Mouse (Mus musculus) CH12.LX (cell line): ENCODE measurements at regions not wholly inside any gene's neighbourhood (a gene's known extent, or its start where the extent isn't known, plus 50 kb on each side); places are given as distances from the start of the nearest gene placed in this dataset.

Source experiments
- DNase-seq: peaks from one replicate; pipeline ENCODE4 v3.0.0-alpha.2; 2013; ENCODE audit errors: extremely low read depth
- H3K27ac ChIP-seq: 2 replicates; pipeline ENCODE4 v1.5.1; 2012; ENCODE audit warnings: low read depth, mild to moderate bottlenecking, control low read depth, moderate library complexity; ENCODE audit not compliant: insufficient read depth
- H3K27me3 ChIP-seq: replicated peaks from 2 replicates; pipeline ENCODE3; 2012; ENCODE audit warnings: inconsistent platforms
- H3K36me3 ChIP-seq, 2 experiments: replicated peaks in 1 of 2; 2 replicates each; pipeline versions ENCODE3 to v1.6.1; 2012; ENCODE audit warnings: inconsistent platforms in 1 of 2, low read length in 1 of 2, mild to moderate bottlenecking in 1 of 2, mixed read lengths in 1 of 2, moderate library complexity in 1 of 2; ENCODE audit not compliant: control insufficient read depth in 1 of 2, insufficient read depth in 1 of 2
- H3K4me1 ChIP-seq, 2 experiments: 2 replicates each; pipeline ENCODE4 v1.6.1; 2012; ENCODE audit warnings: inconsistent platforms in 1 of 2, moderate library complexity in 1 of 2; ENCODE audit not compliant: insufficient read depth in 2 of 2, control insufficient read depth in 1 of 2
- H3K4me2 ChIP-seq: 2 replicates; pipeline ENCODE4 v1.6.1; 2012; ENCODE audit warnings: low read depth, mild to moderate bottlenecking, control low read depth; ENCODE audit not compliant: poor library complexity, insufficient read depth, severe bottlenecking
- H3K4me3 ChIP-seq, 3 experiments: fragments of 150-350 bp in 1 of 3; sonication (generic) in 1 of 3; replicated peaks in 1 of 3; 2 replicates each; pipeline versions ENCODE3 to v1.5.1; 2011 to 2012; ENCODE audit warnings: low read depth in 2 of 3, low read length in 2 of 3, mild to moderate bottlenecking in 2 of 3, moderate library complexity in 2 of 3, control low read depth in 1 of 3, improper control_type of control experiment in 1 of 3, inconsistent platforms in 1 of 3, mixed read lengths in 1 of 3; ENCODE audit not compliant: poor library complexity in 1 of 3
- H3K79me2 ChIP-seq: replicated peaks from 2 replicates; pipeline ENCODE4 v1.6.1; 2012; ENCODE audit warnings: mild to moderate bottlenecking, moderate library complexity; ENCODE audit not compliant: control insufficient read depth, poor library complexity, insufficient read depth, severe bottlenecking; ENCODE audit errors: extremely low read depth
- H3K9ac ChIP-seq: 2 replicates; pipeline ENCODE4 v1.6.1; 2012; ENCODE audit warnings: low read depth, mild to moderate bottlenecking, control low read depth, moderate library complexity; ENCODE audit not compliant: insufficient read depth
- H3K9me3 ChIP-seq: replicated peaks from 2 replicates; pipeline ENCODE3; 2012; ENCODE audit warnings: low read length, inconsistent platforms, mixed read lengths
- BHLHE40 ChIP-seq: IDR thresholded peaks from 2 replicates; pipeline ENCODE4 v1.6.1; 2011; ENCODE audit warnings: mild to moderate bottlenecking, low read depth, low read length, improper control_type of control experiment
- CHD1 ChIP-seq: IDR thresholded peaks from 2 replicates; pipeline ENCODE4 v1.6.1; 2012; ENCODE audit warnings: low read depth, low read length, improper control_type of control experiment, inconsistent platforms
- GABPA ChIP-seq: IDR thresholded peaks from 2 replicates; pipeline ENCODE4 v1.6.1; 2012; ENCODE audit warnings: low read depth, low read length, improper control_type of control experiment, inconsistent platforms; ENCODE audit not compliant: insufficient replicate concordance
- HCFC1 ChIP-seq: IDR thresholded peaks from 2 replicates; pipeline ENCODE4 v1.6.1; 2012; ENCODE audit warnings: low read depth, mild to moderate bottlenecking, inconsistent platforms, low read length, improper control_type of control experiment
- JUND ChIP-seq: conservative IDR thresholded peaks from 2 replicates; pipeline ENCODE4 v1.6.1; 2011; ENCODE audit warnings: low read depth, low read length, improper control_type of control experiment
- MAFK ChIP-seq: IDR thresholded peaks from 2 replicates; pipeline ENCODE4 v1.6.1; 2011; ENCODE audit warnings: low read length, improper control_type of control experiment; ENCODE audit not compliant: insufficient replicate concordance
- MAX ChIP-seq: IDR thresholded peaks from 2 replicates; pipeline ENCODE4 v1.6.1; 2011; ENCODE audit warnings: low read length, improper control_type of control experiment
- MXI1 ChIP-seq: IDR thresholded peaks from 2 replicates; pipeline ENCODE4 v1.6.1; 2011; ENCODE audit warnings: mild to moderate bottlenecking, low read depth, low read length, improper control_type of control experiment
- MYC ChIP-seq: IDR thresholded peaks from 2 replicates; pipeline ENCODE4 v1.6.1; 2011; ENCODE audit warnings: low read depth, mild to moderate bottlenecking, improper control_type of control experiment, low read length
- PAX5 ChIP-seq: IDR thresholded peaks from 2 replicates; pipeline ENCODE4 v1.6.1; 2012; ENCODE audit warnings: low read length, inconsistent platforms, mixed read lengths
- SIN3A ChIP-seq: IDR thresholded peaks from 2 replicates; pipeline ENCODE4 v1.6.1; 2012; ENCODE audit warnings: low read length, improper control_type of control experiment, inconsistent platforms
- TBP ChIP-seq: conservative IDR thresholded peaks from 2 replicates; pipeline ENCODE4 v1.6.1; 2011; ENCODE audit warnings: low read depth, low read length, improper control_type of control experiment
- TCF12 ChIP-seq: IDR thresholded peaks from 2 replicates; pipeline ENCODE4 v1.6.1; 2014; ENCODE audit warnings: low read depth, mild to moderate bottlenecking, inconsistent platforms, low read length, improper control_type of control experiment
- UBTF ChIP-seq: IDR thresholded peaks from 2 replicates; pipeline ENCODE4 v1.6.1; 2012; ENCODE audit warnings: low read depth, mild to moderate bottlenecking, inconsistent platforms, low read length, improper control_type of control experiment, moderate library complexity
- ZC3H11A ChIP-seq: IDR thresholded peaks from 2 replicates; pipeline ENCODE4 v1.6.1; 2012; ENCODE audit warnings: low read depth, mild to moderate bottlenecking, inconsistent platforms, low read length, improper control_type of control experiment
- ZKSCAN1 ChIP-seq: IDR thresholded peaks from 2 replicates; pipeline ENCODE4 v1.6.1; 2012; ENCODE audit warnings: low read depth, inconsistent platforms, low read length, improper control_type of control experiment, borderline replicate concordance
- ZMIZ1 ChIP-seq: IDR thresholded peaks from 2 replicates; pipeline ENCODE4 v1.6.1; 2012; ENCODE audit warnings: low read depth, mild to moderate bottlenecking, inconsistent platforms, low read length, improper control_type of control experiment
- dilution Hi-C: fragments of 300-500 bp; cut with MboI; formaldehyde crosslinking; loops from 2 replicates; pipeline ENCODE4 v1.14.3; 2020; ENCODE audit warnings: low sequenced_read_pairs; ENCODE audit not compliant: extremely low pct_unique_long_range_greater_than_20kb, extremely low pct_ligation_motif_present
- in situ Hi-C: fragments of 300-500 bp; cut with MboI; formaldehyde crosslinking; loops from 3 replicates; pipeline ENCODE4 v1.14.3; 2019; ENCODE audit warnings: low sequenced_read_pairs, low pct_ligation_motif_present, low pct_unique_long_range_greater_than_20kb, mixed read lengths

GRCm38 (mm10) chr7:117161193-117161908 is 219.4 kb upstream of the Xylt1 start:
- Histone ChIP-seq H3K27ac (no peak overlapping the region), H3K79me2 (no peaks in the 10 kb centered on the region), H3K4me1 (no peaks in the 10 kb centered on the region), H3K4me2 (no peak overlapping the region), H3K9me3 (no peaks in the 10 kb centered on the region), H3K4me3 (no peak overlapping the region), H3K36me3 (no peaks in the 10 kb centered on the region)
- TF ChIP-seq MYC, result no peak
- no peak for TF ChIP-seq MXI1
- TF ChIP-seq TBP, result no peak
- TF ChIP-seq JUND, result no peak
- no peak for TF ChIP-seq ZC3H11A
- TF ChIP-seq MAFK, result no peak
- no peak for TF ChIP-seq HCFC1
- no peak for TF ChIP-seq ZMIZ1
- TF ChIP-seq GABPA, result no peak
- TF ChIP-seq PAX5, result no peak
- no peak for TF ChIP-seq UBTF
- TF ChIP-seq CHD1, result no peak
- no peak for TF ChIP-seq SIN3A
- TF ChIP-seq ZKSCAN1, result no peak
- TF ChIP-seq TCF12, result no peak
- TF ChIP-seq, all 38 proteins: peak for 0
- H3K27me3 ChIP-seq, result peaks cover 2% of the 10 kb centered on the region
- dilution Hi-C loops, result no loop called here
- DNase-seq, result no peak
- H3K9ac ChIP-seq, result no peak overlapping the region
- in situ Hi-C loops, result no loop called here

GRCm38 (mm10) chr7:117174811-117175422 is 205.9 kb upstream of the Xylt1 start:
- H3K9ac ChIP-seq, result no peak overlapping the region
- H3K36me3 ChIP-seq, result no peaks in the 10 kb centered on the region
- TF ChIP-seq MAX (no peak), ZKSCAN1 (no peak), BHLHE40 (no peak), MAFK (no peak)
- dilution Hi-C loops, result no loop called here
- H3K9me3 ChIP-seq, result peaks cover 3% of the 10 kb centered on the region
- H3K27ac ChIP-seq, result no peak overlapping the region
- no peaks in the 10 kb centered on the region for H3K79me2 ChIP-seq
- no peak for DNase-seq
- H3K27me3 ChIP-seq, result no peaks in the 10 kb centered on the region
- no peak overlapping the region for H3K4me2 ChIP-seq
- no peaks in the 10 kb centered on the region for H3K4me1 ChIP-seq
- H3K4me3 ChIP-seq, result no peak overlapping the region
- in situ Hi-C loops, result no loop called here
